Mouse (Mus musculus) kidney, embryonic 14.5 days (tissue): Measurements from ENCODE around the gene Sars. TPM values are rescaled to one million over a fixed set of nuclear protein-coding genes. Genes with fewer than 3 reads are reported as not detected.

Experiments used
- ATAC-seq: fragments of 200-750 bp; cut with Nextera tagmentation; 2 replicates; pipeline ENCODE4 v1.8.0; 2017; ENCODE audit warnings: moderate number of reproducible peaks, mild to moderate bottlenecking, moderate TSS enrichment, moderate library complexity; ENCODE audit not compliant: low FRiP score, low TSS enrichment
- H3K27ac ChIP-seq: fragments of 300-500 bp; sonication (generic); 2 replicates; pipeline ENCODE4 v1.5.1; 2014; ENCODE audit warnings: low read depth, mild to moderate bottlenecking, low read length, moderate library complexity, mixed read lengths
- H3K27me3 ChIP-seq: fragments of 300-500 bp; sonication (generic); 2 replicates; pipeline ENCODE4 v1.6.1; 2014; ENCODE audit warnings: mild to moderate bottlenecking, low read length; ENCODE audit not compliant: control insufficient read depth, insufficient read depth
- H3K36me3 ChIP-seq: fragments of 300-500 bp; sonication (generic); 2 replicates; pipeline ENCODE4 v1.6.1; 2014; ENCODE audit warnings: low read length, mixed read lengths; ENCODE audit not compliant: control insufficient read depth, insufficient read depth
- H3K4me1 ChIP-seq: fragments of 300-500 bp; sonication (generic); 2 replicates; pipeline ENCODE4 v1.6.1; 2014; ENCODE audit warnings: low read length, mixed read lengths; ENCODE audit not compliant: control insufficient read depth, insufficient read depth
- H3K4me2 ChIP-seq: fragments of 300-500 bp; sonication (generic); replicated peaks from 2 replicates; pipeline ENCODE4 v1.6.1; 2014; ENCODE audit warnings: low read depth, mild to moderate bottlenecking, low read length
- H3K4me3 ChIP-seq: fragments of 300-500 bp; sonication (generic); 2 replicates; pipeline ENCODE4 v1.5.1; 2014; ENCODE audit warnings: mild to moderate bottlenecking, low read length
- H3K9ac ChIP-seq: fragments of 300-500 bp; sonication (generic); 2 replicates; pipeline ENCODE4 v1.6.1; 2014; ENCODE audit warnings: low read depth, mild to moderate bottlenecking, low read length, moderate library complexity
- H3K9me3 ChIP-seq: fragments of 300-500 bp; sonication (generic); 2 replicates; pipeline ENCODE4 v1.6.1; 2016; ENCODE audit warnings: low read length; ENCODE audit not compliant: control insufficient read depth
- WGBS: fragments of 180-500 bp; shearing (Covaris S2); extraction: QIAGEN DNeasy Blood & Tissue Kit; methylation state at CpG from one replicate; pipeline ENCODE4 v1.1.7; 2014; 5-methylcytosine and 5-hydroxymethylcytosine counted together
- polyA plus RNA-seq: library from polyadenylated mRNA; unstranded; fragments of >200 nt; fragmentation: Nextera tagmentation; extraction: Ambion mirVana; gene quantifications from 2 replicates; pipeline ENCODE4 v1.2.1, GENCODE M21; 2014

The Sars gene
- polyA plus RNA-seq, 1 experiment from 2014 or later = 120 TPM

DNA sequence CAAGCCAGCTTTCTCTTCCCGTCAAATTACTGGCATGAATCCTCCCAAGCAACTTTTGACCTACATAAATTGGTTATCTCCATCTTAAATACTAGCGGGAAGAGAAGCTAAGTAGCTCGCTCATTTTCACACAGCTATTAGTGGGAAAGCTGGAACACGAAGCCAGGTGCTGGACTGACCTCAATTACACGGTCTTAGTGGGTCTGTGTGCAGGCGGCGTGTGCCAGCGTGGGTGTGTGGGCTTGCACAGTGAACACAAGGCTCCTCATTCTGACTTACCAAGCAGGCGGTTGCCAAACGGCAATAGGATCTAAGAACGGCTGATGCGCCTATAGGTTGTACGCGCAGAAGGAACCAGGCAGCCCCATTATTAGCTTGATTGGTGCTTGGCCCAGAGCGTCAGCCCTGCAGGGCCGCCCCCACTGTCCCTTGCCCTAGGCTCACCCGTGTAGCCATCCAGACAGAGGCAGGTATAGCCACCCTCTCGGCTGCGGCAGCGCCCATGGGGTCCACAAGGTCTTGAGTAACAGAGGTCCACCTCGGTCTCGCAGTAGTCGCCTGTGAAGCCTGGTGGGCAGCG, 38.6 kb downstream of the Sars start:
- peaks cover 25% of the 10 kb centered on the region for H3K4me1 ChIP-seq
- 89% methylated on average over 24 of the region's 24 CpGs for WGBS
- H3K36me3 ChIP-seq = peaks cover 17% of the 10 kb centered on the region
- H3K9ac ChIP-seq = no peak overlapping the region
- ATAC-seq = no peak
- no peaks in the 10 kb centered on the region for H3K9me3 ChIP-seq
- H3K4me3 ChIP-seq = no peak overlapping the region
- no peak overlapping the region for H3K4me2 ChIP-seq
- no peaks in the 10 kb centered on the region for H3K27me3 ChIP-seq
- 0 out of 2 replicates have a peak overlapping the region, but pooled peaks have one; percentile 24 for H3K27ac ChIP-seq

DNA sequence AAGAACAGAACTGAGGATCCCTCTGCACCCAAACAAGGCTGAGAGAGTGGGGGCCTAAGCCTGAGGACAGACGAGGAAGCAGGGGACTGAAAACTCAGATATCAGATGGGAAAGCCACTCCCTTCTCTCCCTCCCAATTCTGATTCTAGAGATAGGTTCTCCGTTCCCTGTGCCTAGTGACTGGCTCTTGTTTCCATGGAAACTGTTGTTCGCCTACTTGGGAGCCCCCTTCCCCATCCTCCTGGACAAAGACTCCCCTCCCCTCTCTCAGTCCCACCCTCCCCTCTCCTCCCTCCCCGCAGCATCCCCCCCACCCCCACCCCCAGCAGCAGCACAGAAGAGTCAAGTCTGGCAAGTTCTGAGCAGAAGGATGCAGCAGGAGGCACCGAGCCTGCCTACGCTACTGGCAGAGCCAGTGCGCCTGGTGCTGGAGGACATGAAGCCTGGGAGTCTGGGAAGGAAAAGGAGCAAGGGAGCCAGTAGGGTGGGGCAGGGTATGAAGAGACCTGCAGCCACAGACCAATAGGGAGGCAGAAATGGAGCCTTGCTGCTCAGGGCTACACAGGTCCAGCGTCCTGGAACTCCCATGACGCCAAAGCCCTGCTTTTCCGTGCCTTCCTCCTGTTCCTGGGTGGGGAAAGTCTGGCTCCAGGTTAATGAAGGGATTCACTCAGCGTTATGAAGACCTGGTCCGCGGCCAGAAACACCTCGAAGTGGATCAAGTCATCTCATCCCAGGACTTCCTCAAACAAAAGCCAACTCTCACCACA, 39.3 kb downstream of the Sars start:
- 51% methylated on average over 14 of the region's 14 CpGs for WGBS
- Histone ChIP-seq H3K4me2 (no peak overlapping the region), H3K4me1 (peaks cover 21% of the 10 kb centered on the region), H3K9ac (no peak overlapping the region), H3K27ac (0 out of 2 replicates have a peak overlapping the region, but pooled peaks have one; percentile 24), H3K36me3 (peaks cover 24% of the 10 kb centered on the region), H3K27me3 (no peaks in the 10 kb centered on the region), H3K4me3 (no peak overlapping the region), H3K9me3 (no peaks in the 10 kb centered on the region)
- no peak for ATAC-seq

DNA sequence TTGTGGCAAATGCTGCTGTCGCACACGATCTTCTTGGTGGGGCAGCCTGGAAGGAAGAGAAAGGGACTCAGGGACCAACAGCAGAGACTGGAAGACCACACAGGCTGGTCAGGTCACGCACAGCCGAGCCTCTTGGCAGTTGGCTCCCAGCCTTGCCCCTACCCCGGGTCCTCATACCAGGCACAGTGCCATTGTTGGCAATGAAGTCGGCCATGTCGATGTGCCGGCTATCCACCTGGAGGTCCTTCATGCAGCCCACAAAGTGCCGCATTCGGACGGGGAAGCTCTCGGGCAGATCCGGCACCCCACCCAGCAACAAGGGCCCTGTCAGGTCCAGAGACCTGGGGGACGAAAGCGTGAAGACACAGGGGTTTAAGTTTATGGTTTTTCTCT, 42.5 kb downstream of the Sars start:
- H3K4me2 ChIP-seq = no peak overlapping the region
- no peak overlapping the region for H3K9ac ChIP-seq
- no peaks in the 10 kb centered on the region for H3K9me3 ChIP-seq
- H3K4me1 ChIP-seq = peaks cover 10% of the 10 kb centered on the region
- H3K27ac ChIP-seq = no peak overlapping the region
- peaks cover 43% of the 10 kb centered on the region for H3K36me3 ChIP-seq
- no peaks in the 10 kb centered on the region for H3K27me3 ChIP-seq
- no peak overlapping the region for H3K4me3 ChIP-seq
- no peak for ATAC-seq
- WGBS = 88% methylated on average over 15 of the region's 15 CpGs

DNA sequence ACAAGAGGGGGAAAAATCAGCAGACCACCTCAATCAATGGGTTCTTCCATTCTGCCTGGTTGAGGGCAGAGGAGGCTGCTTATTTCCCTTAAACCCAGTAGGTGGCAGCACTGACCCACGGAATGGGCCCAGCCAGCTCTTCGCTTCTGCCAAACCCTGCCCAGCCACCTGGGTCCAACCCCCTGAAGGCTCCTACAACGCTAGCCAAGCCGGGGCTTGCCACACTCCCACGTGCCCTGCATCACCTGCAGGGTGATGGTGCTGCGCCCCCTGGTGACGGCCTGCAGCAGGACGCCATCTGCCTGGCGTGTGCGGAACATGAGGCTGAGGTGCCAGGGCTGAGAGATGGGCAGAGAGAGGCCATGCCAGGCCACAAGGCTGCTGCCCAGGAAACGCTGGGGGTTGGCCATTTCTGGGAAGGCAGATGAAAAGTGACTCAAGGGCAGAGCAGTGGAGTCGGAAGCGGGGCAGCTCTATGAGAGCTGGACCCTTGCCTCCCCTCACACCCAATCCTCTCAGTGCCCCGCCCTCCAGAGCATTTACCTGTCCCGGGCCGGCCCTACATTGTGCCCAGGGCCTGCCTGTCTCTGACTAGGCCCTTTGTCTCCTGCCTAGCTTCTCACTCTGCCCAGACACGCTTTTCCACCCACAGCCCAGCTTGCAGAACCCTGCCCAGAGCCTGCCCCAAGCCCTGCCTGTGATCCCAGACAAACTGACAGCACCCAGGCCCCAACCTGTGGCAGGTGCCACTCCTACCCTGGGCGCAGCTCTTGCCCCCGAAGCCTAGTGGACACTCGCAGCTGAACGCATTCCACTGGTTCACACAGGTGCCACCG, 43.1 kb downstream of the Sars start:
- Histone ChIP-seq H3K36me3 (peaks cover 43% of the 10 kb centered on the region), H3K4me1 (peaks cover 10% of the 10 kb centered on the region), H3K9ac (no peak overlapping the region), H3K27me3 (no peaks in the 10 kb centered on the region), H3K4me3 (no peak overlapping the region), H3K4me2 (no peak overlapping the region), H3K9me3 (no peaks in the 10 kb centered on the region), H3K27ac (no peak overlapping the region)
- ATAC-seq = peak; percentile 94
- 39% methylated on average over 22 of the region's 22 CpGs for WGBS

DNA sequence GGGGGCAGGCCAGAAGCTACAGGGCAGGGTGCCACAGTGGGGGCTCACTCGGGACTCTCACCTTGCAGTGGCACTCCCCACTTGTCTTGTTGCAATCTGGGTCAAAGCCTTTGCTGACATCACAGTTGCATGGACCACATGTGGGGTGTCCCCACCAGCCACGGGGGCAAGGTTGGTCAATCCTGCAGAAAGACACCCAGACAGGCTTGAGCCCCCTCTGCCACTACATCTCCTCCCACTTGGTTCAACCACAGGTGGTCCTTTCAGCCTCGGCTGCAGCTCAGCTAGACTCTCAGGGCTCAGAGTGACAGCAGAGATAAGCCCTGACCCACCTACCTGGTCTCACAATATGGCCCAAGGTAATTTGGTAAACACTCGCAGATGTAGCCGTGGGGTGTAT, 44.6 kb downstream of the Sars start:
- 89% methylated on average over 5 of the region's 5 CpGs for WGBS
- H3K36me3 ChIP-seq = peaks cover 49% of the 10 kb centered on the region
- H3K27me3 ChIP-seq = no peaks in the 10 kb centered on the region
- H3K4me2 ChIP-seq = no peak overlapping the region
- H3K9me3 ChIP-seq = no peaks in the 10 kb centered on the region
- no peak overlapping the region for H3K9ac ChIP-seq
- no peak for ATAC-seq
- H3K4me1 ChIP-seq = peaks cover 4% of the 10 kb centered on the region
- H3K27ac ChIP-seq = no peak overlapping the region
- H3K4me3 ChIP-seq = no peak overlapping the region

DNA sequence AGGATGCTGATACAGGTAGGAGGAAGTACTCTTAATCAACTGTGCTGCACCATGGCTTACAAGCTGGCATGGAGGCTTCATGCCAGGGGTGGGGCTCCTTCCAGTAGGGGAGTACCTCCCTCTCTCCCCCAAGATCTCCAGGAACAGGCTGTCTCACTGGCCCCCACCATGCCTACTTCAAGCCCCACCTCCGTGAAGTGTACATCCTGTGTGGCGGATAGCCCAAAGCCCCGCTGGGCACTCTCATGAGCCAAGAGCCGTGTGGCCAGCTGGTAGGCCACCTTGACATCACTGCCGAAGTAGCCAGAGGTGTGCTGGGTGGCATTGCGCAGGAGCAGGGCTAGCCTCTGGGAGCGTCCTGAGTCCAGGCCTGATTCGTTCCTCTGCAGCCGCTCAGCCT, 46.7 kb downstream of the Sars start:
- peaks cover 64% of the 10 kb centered on the region for H3K36me3 ChIP-seq
- no peak overlapping the region for H3K4me2 ChIP-seq
- no peaks in the 10 kb centered on the region for H3K9me3 ChIP-seq
- H3K4me3 ChIP-seq = no peak overlapping the region
- no peaks in the 10 kb centered on the region for H3K27me3 ChIP-seq
- 87% methylated on average over 9 of the region's 9 CpGs for WGBS
- no peak overlapping the region for H3K27ac ChIP-seq
- H3K4me1 ChIP-seq = no peaks in the 10 kb centered on the region
- no peak for ATAC-seq
- no peak overlapping the region for H3K9ac ChIP-seq

DNA sequence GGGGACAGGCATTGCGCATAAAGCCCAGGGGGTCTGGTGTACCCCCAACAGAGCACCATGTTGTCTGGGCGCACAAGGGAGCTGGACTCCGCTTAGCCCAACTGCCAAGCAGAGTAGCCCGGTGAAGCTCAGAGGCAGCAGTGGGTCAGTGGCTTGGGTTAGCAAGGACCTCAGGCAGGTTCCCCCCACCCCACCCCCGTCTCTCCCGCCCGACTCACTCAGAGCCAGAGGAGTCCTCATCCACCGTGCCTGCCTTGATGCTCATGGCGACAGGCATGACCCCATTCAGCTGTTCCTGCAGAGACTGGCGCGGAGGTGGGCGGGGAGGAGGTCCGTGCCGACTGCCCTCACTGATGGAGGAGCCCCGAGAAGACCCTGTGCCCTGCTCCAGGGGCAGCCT, 52.2 kb downstream of the Sars start:
- WGBS = 61% methylated on average over 15 of the region's 15 CpGs

DNA sequence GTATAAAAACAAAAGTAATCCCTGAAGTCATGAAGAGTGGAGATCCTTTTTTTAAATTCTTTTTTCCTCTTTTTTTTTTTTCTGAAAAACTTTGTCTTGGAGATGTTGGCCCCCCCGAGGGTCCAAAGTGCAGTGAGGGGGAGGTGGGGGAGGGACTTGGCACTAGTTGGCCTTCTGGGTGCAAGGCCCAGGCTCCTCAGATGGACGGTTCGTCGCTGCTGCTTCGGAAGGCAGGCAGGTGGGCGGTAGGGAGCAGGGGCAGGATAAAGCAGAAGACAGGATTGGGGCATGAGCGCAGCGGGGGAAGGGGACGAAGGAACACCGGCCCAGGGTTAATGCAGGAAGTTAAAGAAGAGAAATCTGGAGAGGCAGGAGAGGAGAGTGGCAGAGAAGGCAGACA, 52.7 kb downstream of the Sars start:
- peaks cover 33% of the 10 kb centered on the region for H3K36me3 ChIP-seq
- ATAC-seq = no peak
- H3K27ac ChIP-seq = no peak overlapping the region
- H3K4me3 ChIP-seq = no peak overlapping the region
- no peaks in the 10 kb centered on the region for H3K27me3 ChIP-seq
- H3K9me3 ChIP-seq = no peaks in the 10 kb centered on the region
- peaks cover 13% of the 10 kb centered on the region; the same call in 1 of the 2 replicates for H3K4me1 ChIP-seq
- H3K4me2 ChIP-seq = 0 out of 2 replicates have a peak overlapping the region, but pooled peaks have one; percentile 5
- H3K9ac ChIP-seq = 0 out of 2 replicates have a peak overlapping the region, but pooled peaks have one; percentile 8
- WGBS = 19% methylated on average over 10 of the region's 10 CpGs

More for the DNA sequence above, 52.2 kb downstream of the Sars start:
- Histone ChIP-seq H3K4me2 (no peak overlapping the region), H3K9me3 (no peaks in the 10 kb centered on the region), H3K4me1 (peaks cover 13% of the 10 kb centered on the region; the same call in 1 of the 2 replicates), H3K4me3 (no peak overlapping the region), H3K36me3 (peaks cover 35% of the 10 kb centered on the region), H3K27ac (no peak overlapping the region), H3K9ac (no peak overlapping the region), H3K27me3 (no peaks in the 10 kb centered on the region)
- no peak for ATAC-seq
